Mouse (Mus musculus) lung, embryonic 14.5 days (tissue): Measurements from ENCODE around the gene Cidec. TPM values are rescaled to one million over a fixed set of nuclear protein-coding genes. Genes with fewer than 3 reads are reported as not detected.

Source experiments
- ATAC-seq: fragments of 200-750 bp; cut with Nextera tagmentation; 2 replicates; pipeline ENCODE4 v1.8.0; 2017; ENCODE audit warnings: mild to moderate bottlenecking, moderate TSS enrichment, moderate library complexity; ENCODE audit not compliant: insufficient read depth
- DNase-seq: peaks from one replicate; pipeline ENCODE4 v3.0.0-alpha.2; 2015
- H3K27ac ChIP-seq: fragments of 300-500 bp; sonication (generic); 2 replicates; pipeline ENCODE4 v1.5.1; 2014; ENCODE audit warnings: low read depth, mild to moderate bottlenecking, moderate library complexity
- H3K27me3 ChIP-seq: fragments of 300-500 bp; sonication (generic); 2 replicates; pipeline ENCODE4 v1.6.1; 2014; ENCODE audit warnings: low read length, control low read depth; ENCODE audit not compliant: insufficient read depth
- H3K36me3 ChIP-seq: fragments of 300-500 bp; sonication (generic); 2 replicates; pipeline ENCODE4 v1.6.1; 2014; ENCODE audit warnings: control low read depth; ENCODE audit not compliant: insufficient read depth
- H3K4me1 ChIP-seq: fragments of 300-500 bp; sonication (generic); 2 replicates; pipeline ENCODE4 v1.6.1; 2014; ENCODE audit warnings: antibody characterized with exemption, control low read depth; ENCODE audit not compliant: insufficient read depth
- H3K4me2 ChIP-seq: fragments of 300-500 bp; sonication (generic); 2 replicates; pipeline ENCODE4 v1.6.1; 2014; ENCODE audit warnings: mild to moderate bottlenecking
- H3K4me3 ChIP-seq: fragments of 300-500 bp; sonication (generic); 2 replicates; pipeline ENCODE4 v1.5.1; 2014; ENCODE audit warnings: low read depth, low read length
- H3K9ac ChIP-seq: fragments of 300-500 bp; sonication (generic); 2 replicates; pipeline ENCODE4 v1.6.1; 2014
- H3K9me3 ChIP-seq: fragments of 300-500 bp; sonication (generic); 2 replicates; pipeline ENCODE4 v1.6.1; 2016; ENCODE audit warnings: low read depth, low read length, control low read depth
- CTCF ChIP-seq: IDR thresholded peaks from 2 replicates; pipeline ENCODE4 v1.5.1; 2016; ENCODE audit warnings: antibody characterized with exemption, low read depth
- whole genome bisulfite sequencing: fragments of 180-500 bp; shearing (Covaris S2); extraction: QIAGEN DNeasy Blood & Tissue Kit; methylation state at CpG from one replicate; pipeline ENCODE4 v1.1.7; 2014; 5-methylcytosine and 5-hydroxymethylcytosine counted together
- microRNA-seq: library from miRNA; unstranded; fragments of <30 nt; microRNA quantifications from one replicate; pipeline ENCODE4, GENCODE M21; 2016; ENCODE audit warnings: borderline number of aligned reads
- polyA plus RNA-seq: library from polyadenylated mRNA; unstranded; fragments of >200 nt; fragmentation: Nextera tagmentation; extraction: Ambion mirVana; gene quantifications from 2 replicates; pipeline ENCODE4 v1.2.1, GENCODE M21; 2014

Gene Cidec
- polyA plus RNA-seq, 1 experiment from 2014 or later, result not detected

DNA sequence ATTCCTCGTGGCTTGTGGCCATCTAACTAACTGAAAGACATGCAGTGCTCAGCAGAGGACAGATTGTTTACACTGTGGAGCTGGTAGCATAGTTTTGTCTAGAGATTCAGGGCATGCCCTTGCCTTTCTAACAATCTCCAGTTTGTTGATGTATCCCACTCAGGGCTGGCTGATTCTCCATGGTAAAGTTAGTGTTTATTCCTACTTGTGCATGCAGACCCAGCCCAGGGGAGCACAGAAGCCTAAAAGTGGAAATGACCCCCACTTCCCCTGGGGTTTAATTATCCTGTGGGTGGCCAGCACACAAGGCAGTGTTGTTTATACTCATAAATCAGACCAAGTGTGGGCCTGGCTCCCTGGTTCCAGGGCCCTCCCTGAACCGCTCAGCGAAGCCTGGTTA lies 49.5 kb downstream of the Cidec start:
- Histone ChIP-seq H3K4me1 (no peaks in the 10 kb centered on the region), H3K9ac (no peak overlapping the region), H3K27ac (no peak overlapping the region), H3K4me3 (no peak overlapping the region), H3K27me3 (no peaks in the 10 kb centered on the region), H3K36me3 (peaks cover 99% of the 10 kb centered on the region), H3K4me2 (no peak overlapping the region), H3K9me3 (no peaks in the 10 kb centered on the region)
- ATAC-seq, result no peak
- 68% methylated on average over 3 of the region's 3 CpGs for WGBS
- DNase-seq, result no peak
- TF ChIP-seq CTCF, result no peak

DNA sequence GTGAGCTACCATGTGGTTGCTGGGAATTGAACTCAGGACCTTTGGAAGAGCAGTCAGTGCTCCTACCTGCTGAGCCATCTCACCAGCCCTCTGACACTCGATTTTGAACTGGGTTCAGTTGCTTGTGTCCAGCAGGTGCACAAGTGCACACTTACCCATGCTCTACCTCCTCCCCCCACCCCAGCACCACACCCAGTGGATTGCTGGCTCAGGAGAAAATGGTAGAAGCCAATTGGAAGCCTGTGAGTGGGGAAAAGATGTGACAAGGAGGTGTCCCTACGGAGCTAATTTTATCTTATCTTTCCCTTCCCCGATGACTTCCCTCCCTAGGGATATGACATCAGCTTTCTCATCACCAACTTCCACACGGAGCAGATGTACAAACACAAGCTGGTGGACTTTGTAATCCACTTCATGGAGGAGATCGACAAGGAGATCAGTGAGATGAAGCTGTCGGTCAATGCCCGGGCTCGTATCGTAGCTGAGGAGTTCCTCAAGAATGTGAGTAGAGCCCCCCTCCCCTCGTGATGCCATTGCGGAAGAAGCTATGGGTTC lies 50.3 kb downstream of the Cidec start:
- H3K4me1 ChIP-seq, result no peaks in the 10 kb centered on the region
- peaks cover 99% of the 10 kb centered on the region for H3K36me3 ChIP-seq
- no peak overlapping the region for H3K27ac ChIP-seq
- 80% methylated on average over 11 of the region's 11 CpGs for WGBS
- no peak overlapping the region for H3K9ac ChIP-seq
- DNase-seq (no peak), ATAC-seq (no peak)
- H3K27me3 ChIP-seq, result no peaks in the 10 kb centered on the region
- TF ChIP-seq CTCF, result no peak
- H3K4me2 ChIP-seq, result no peak overlapping the region
- no peaks in the 10 kb centered on the region for H3K9me3 ChIP-seq
- H3K4me3 ChIP-seq, result no peak overlapping the region

DNA sequence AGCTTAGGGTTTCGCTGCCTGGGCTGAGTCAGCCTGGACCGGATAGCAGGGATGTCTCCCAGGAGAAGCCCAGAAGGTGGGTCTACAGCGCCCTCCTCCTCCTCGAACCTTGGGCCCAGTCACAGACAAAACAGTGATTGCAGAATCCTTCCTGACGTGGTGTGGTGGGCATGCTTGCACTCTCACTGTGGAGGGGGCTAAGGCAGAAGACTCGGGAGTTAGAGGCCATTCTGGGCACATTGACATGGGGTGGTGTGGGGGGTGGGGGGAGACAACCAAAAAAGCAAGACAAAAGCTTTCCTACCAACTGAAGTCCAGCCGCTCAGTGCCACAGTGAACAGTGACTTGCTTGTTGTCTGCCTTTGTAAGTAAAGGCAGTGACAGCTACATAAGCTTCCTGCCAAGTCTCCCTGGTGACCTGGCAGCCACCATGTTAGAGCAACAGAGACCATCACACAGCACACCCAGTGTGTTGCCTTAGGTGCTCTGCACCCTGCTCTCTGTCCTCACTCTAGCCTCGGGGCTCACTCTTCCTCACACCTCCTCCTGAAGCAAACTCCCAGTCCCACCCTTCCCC lies 51.1 kb downstream of the Cidec start:
- Histone ChIP-seq H3K9ac (no peak overlapping the region), H3K9me3 (no peaks in the 10 kb centered on the region), H3K4me2 (no peak overlapping the region), H3K36me3 (peaks cover 92% of the 10 kb centered on the region), H3K4me3 (no peak overlapping the region), H3K27me3 (no peaks in the 10 kb centered on the region), H3K27ac (no peak overlapping the region), H3K4me1 (0 out of 2 replicates have a peak, but pooled peaks cover under 1% of the 10 kb centered on the region)
- TF ChIP-seq CTCF, result no peak
- 85% methylated on average over 8 of the region's 8 CpGs for WGBS
- ATAC-seq, result no peak
- DNase-seq, result no peak

GRCm38 (mm10) chr6:113380480-113380879 lies 55.1 kb downstream of the Cidec start:
- DNase-seq (no peak), ATAC-seq (no peak)
- no peak overlapping the region for H3K27ac ChIP-seq
- no peak overlapping the region for H3K4me2 ChIP-seq
- peaks cover 14% of the 10 kb centered on the region; the same call in 1 of the 2 replicates for H3K4me1 ChIP-seq
- H3K27me3 ChIP-seq, result no peaks in the 10 kb centered on the region
- H3K36me3 ChIP-seq, result peaks cover 59% of the 10 kb centered on the region
- no peaks in the 10 kb centered on the region for H3K9me3 ChIP-seq
- 92% methylated on average over 11 of the region's 11 CpGs for WGBS
- no peak overlapping the region for H3K9ac ChIP-seq
- H3K4me3 ChIP-seq, result no peak overlapping the region
- 0 out of 2 replicates have a peak, but pooled peaks have one; percentile 13 for TF ChIP-seq CTCF

DNA sequence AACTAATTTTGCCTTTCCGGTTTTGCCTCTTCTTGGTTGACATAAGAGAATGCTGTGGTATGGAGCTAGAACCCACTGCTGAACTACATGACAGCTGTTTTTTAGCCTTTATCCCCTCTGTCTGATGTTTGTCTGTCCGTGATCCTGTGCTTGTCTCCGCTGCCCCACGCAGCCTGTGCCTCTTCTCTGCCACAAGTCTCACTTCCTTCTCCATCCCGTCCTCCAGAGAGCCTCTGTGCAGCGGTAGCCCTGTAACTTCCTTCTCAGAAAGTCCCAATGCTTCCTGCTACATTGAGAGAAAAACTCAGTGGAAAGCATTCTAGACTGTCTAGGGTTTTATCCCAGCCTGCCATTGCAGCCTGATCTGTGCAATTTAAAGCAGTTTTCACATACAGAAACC lies 56.3 kb downstream of the Cidec start:
- 76% methylated on average over 6 of the region's 6 CpGs for WGBS
- H3K4me1 ChIP-seq, result peaks cover 14% of the 10 kb centered on the region; the same call in 1 of the 2 replicates
- H3K27ac ChIP-seq, result no peak overlapping the region
- peak overlapping the region; percentile 98 for H3K4me3 ChIP-seq
- ATAC-seq (no peak), DNase-seq (no peak)
- peak overlapping the region; percentile 73 for H3K4me2 ChIP-seq
- peaks cover 59% of the 10 kb centered on the region for H3K36me3 ChIP-seq
- no peaks in the 10 kb centered on the region for H3K9me3 ChIP-seq
- no peaks in the 10 kb centered on the region for H3K27me3 ChIP-seq
- no peak for TF ChIP-seq CTCF
- peak overlapping the region; percentile 90; the same call in 1 of the 2 replicates for H3K9ac ChIP-seq

GRCm38 (mm10) chr6:113377496-113378385 lies 57.8 kb downstream of the Cidec start, which contains the start of the genes Tada3 and Arpc4:
Gene Tada3, minus strand, starts transcription at chr6:113377883.
Gene Arpc4, plus strand, starts transcription at chr6:113378115.
- ATAC-seq (peak; percentile 96), DNase-seq (peak; percentile 97)
- peak within 1 kb of the TSS; percentile 73 for H3K4me2 ChIP-seq
- H3K4me1 ChIP-seq, result peaks cover 14% of the 10 kb centered on the region; the same call in 1 of the 2 replicates
- TF ChIP-seq CTCF, result 0 out of 2 replicates have a peak, but pooled peaks have one; percentile 35
- peak within 1 kb of the TSS; percentile 98 for H3K4me3 ChIP-seq
- under 1% methylated on average over 60 of the region's 61 CpGs for WGBS
- H3K36me3 ChIP-seq, result peaks cover 58% of the 10 kb centered on the region
- H3K9ac ChIP-seq, result peak within 1 kb of the TSS; percentile 90
- H3K27ac ChIP-seq, result peak within 1 kb of the TSS; percentile 95
- no peaks in the 10 kb centered on the region for H3K9me3 ChIP-seq
- no peaks in the 10 kb centered on the region for H3K27me3 ChIP-seq

DNA sequence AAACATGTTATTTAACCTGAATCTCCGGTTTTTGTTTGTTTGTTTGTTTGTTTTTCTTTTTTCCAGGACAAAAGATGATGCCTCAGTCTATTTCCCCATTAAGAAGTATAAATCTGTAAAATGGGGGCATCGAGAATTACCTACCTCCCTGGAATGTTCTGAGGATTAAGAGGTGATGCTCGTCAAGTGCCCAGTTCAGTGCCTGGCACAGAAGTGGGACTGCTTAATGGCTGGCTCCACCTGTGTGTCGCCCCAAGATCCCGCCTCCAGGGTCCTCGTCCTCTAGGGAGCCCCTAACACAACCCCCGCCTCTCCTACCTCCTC lies 58.4 kb downstream of the Cidec start:
- peaks cover 14% of the 10 kb centered on the region; the same call in 1 of the 2 replicates for H3K4me1 ChIP-seq
- no peaks in the 10 kb centered on the region for H3K9me3 ChIP-seq
- peaks cover 58% of the 10 kb centered on the region for H3K36me3 ChIP-seq
- peak overlapping the region; percentile 98 for H3K4me3 ChIP-seq
- TF ChIP-seq CTCF, result no peak; the same call in 1 of the 2 replicates
- H3K27ac ChIP-seq, result peak overlapping the region; percentile 95
- H3K9ac ChIP-seq, result peak overlapping the region; percentile 90
- peak overlapping the region; percentile 73 for H3K4me2 ChIP-seq
- WGBS, result 3% methylated on average over 7 of the region's 7 CpGs
- ATAC-seq (no peak), DNase-seq (no peak)
- H3K27me3 ChIP-seq, result no peaks in the 10 kb centered on the region

Small RNA genes within 50 kb of the gene (microRNA-seq; reads per million reads assigned to microRNA genes)
- gene Gm24387, result not detected

Other genes with a start within 250 kb of the Cidec start
- 0.61 and 0.80 TPM in 2 replicates for gene Lhfpl4, start 240.4 kb downstream of the Cidec start, polyA plus RNA-seq
- gene Mtmr14, start 197.9 kb downstream of the Cidec start, polyA plus RNA-seq, result 41.1 and 47.0 TPM in 2 replicates
- not detected in 2 replicates for gene Cpne9, start 153.5 kb downstream of the Cidec start, polyA plus RNA-seq
- gene Brpf1, start 128.6 kb downstream of the Cidec start, polyA plus RNA-seq, result 24.6 and 26.4 TPM in 2 replicates
- 16.9 and 17.7 TPM in 2 replicates for gene Ogg1, start 108.8 kb downstream of the Cidec start, polyA plus RNA-seq
- 109 and 110 TPM in 2 replicates for gene Camk1, start 91.8 kb downstream of the Cidec start, polyA plus RNA-seq
- 45.9 and 49.4 TPM in 2 replicates for gene Tada3, start 57.9 kb downstream of the Cidec start, polyA plus RNA-seq
- 211 and 214 TPM in 2 replicates for gene Arpc4, start 57.6 kb downstream of the Cidec start, polyA plus RNA-seq
- gene Ttll3, start 46.5 kb downstream of the Cidec start, polyA plus RNA-seq, result 2.2 and 2.5 TPM in 2 replicates
- 15.7 and 18.8 TPM in 2 replicates for gene Rpusd3, start 16.4 kb downstream of the Cidec start, polyA plus RNA-seq
- gene Jagn1, start 6.8 kb upstream of the Cidec start, polyA plus RNA-seq, result 70.0 and 76.4 TPM in 2 replicates
- gene Il17re, start 22.7 kb upstream of the Cidec start, polyA plus RNA-seq, result 12.0 and 12.2 TPM in 2 replicates
- 7.7 and 9.1 TPM in 2 replicates for gene Il17rc, start 35.7 kb upstream of the Cidec start, polyA plus RNA-seq
- gene Creld1, start 47.5 kb upstream of the Cidec start, polyA plus RNA-seq, result 20.7 and 27.0 TPM in 2 replicates
- 0.05 and 0.16 TPM in 2 replicates for gene Prrt3, start 66.2 kb upstream of the Cidec start, polyA plus RNA-seq
- 92.8 and 97.6 TPM in 2 replicates for gene Emc3, start 95.9 kb upstream of the Cidec start, polyA plus RNA-seq
- gene Fancd2, start 95.9 kb upstream of the Cidec start, polyA plus RNA-seq, result 15.4 and 15.7 TPM in 2 replicates
- 0.17 TPM in 1 of 2 replicates, not detected in the other for gene Fancd2os, start 165.0 kb upstream of the Cidec start, polyA plus RNA-seq
- 227 and 239 TPM in 2 replicates for gene Brk1, start 169.0 kb upstream of the Cidec start, polyA plus RNA-seq
- gene Vhl, start 188.2 kb upstream of the Cidec start, polyA plus RNA-seq, result 42.2 and 42.7 TPM in 2 replicates
- 3.1 and 3.6 TPM in 2 replicates for gene Irak2, start 202.7 kb upstream of the Cidec start, polyA plus RNA-seq